ENCODE assay signal across 22 mouse cellular contexts in genomic region chrX:42781566-42781965, GRCm38 (mm10).
DNase-seq lines count a peak whose midpoint lies in the region; ATAC-seq and TF ChIP-seq lines count a peak whose summit lies in the region.
"Had no signal": no experiment of that assay in that cellular context is flagged by ENCODE, and none has a peak within 500 bp of the region (broad histone marks: within the 10 kb centered on the region; RNA-seq: fewer than 3 reads in every experiment).

No protein-coding gene starts in this region.

- no peaks in the 10 kb centered on the region for H3K4me1 ChIP-seq in forebrain, postnatal 0 days (ENCODE audit: insufficient read depth)
- H3K4me1 ChIP-seq in forebrain, embryonic 10.5 days = no peaks in the 10 kb centered on the region
- H3K4me1 ChIP-seq: embryonic facial prominence, embryonic 15.5 days; heart, embryonic 15.5 days; hindbrain, embryonic 13.5 days had no signal

- no peak for ATAC-seq in forebrain, postnatal 0 days
- ATAC-seq in frontal cortex, adult (ENCODE audit: low TSS enrichment) = no peak
- ATAC-seq: CD4-positive, CD25-positive, alpha-beta regulatory T cell, adult 4 months; intestine, embryonic 16.5 days had no signal

- H3K27ac ChIP-seq in forebrain, postnatal 0 days (ENCODE audit: low read depth, low read length) = no peak overlapping the region
- no peak overlapping the region for H3K27ac ChIP-seq in forebrain, embryonic 10.5 days
- H3K27ac ChIP-seq: embryonic facial prominence, embryonic 15.5 days; heart, adult 2 months; heart, embryonic 15.5 days; hindbrain, embryonic 13.5 days had no signal

- TF ChIP-seq CTCF in forebrain, postnatal 0 days (IDR thresholded peaks at IDR 0.05; ENCODE audit: low read depth) = no peak
- no peak for TF ChIP-seq CTCF in brain, embryonic 14.5 days (IDR thresholded peaks at IDR 0.05; ENCODE audit: borderline replicate concordance, extremely low read depth, insufficient read depth, insufficient read length)

- H3K4me2 ChIP-seq in forebrain, postnatal 0 days (ENCODE audit: low read depth) = no peak overlapping the region
- H3K4me2 ChIP-seq: embryonic facial prominence, embryonic 15.5 days; heart, embryonic 11.5 days; heart, embryonic 15.5 days; hindbrain, embryonic 13.5 days had no signal

- H3K4me3 ChIP-seq in forebrain, postnatal 0 days (ENCODE audit: low read depth, low read length) = no peak overlapping the region
- H3K4me3 ChIP-seq in forebrain, embryonic 10.5 days = no peak overlapping the region
- H3K4me3 ChIP-seq: embryonic facial prominence, embryonic 15.5 days; erythroblast, embryonic 14.5 days; heart, adult 2 months; heart, embryonic 15.5 days; hindbrain, embryonic 13.5 days had no signal

- no peaks in the 10 kb centered on the region for H3K36me3 ChIP-seq in forebrain, postnatal 0 days (ENCODE audit: insufficient read depth)
- no peaks in the 10 kb centered on the region for H3K36me3 ChIP-seq in forebrain, embryonic 10.5 days (replicated peaks)
- H3K36me3 ChIP-seq: embryonic facial prominence, embryonic 15.5 days; G1E; heart, embryonic 15.5 days; hindbrain, embryonic 13.5 days had no signal

- 39% methylated on average over 4 of the region's 4 CpGs for WGBS in forebrain, postnatal 0 days
- 59% methylated on average over 4 of the region's 4 CpGs for WGBS in forebrain, embryonic 10.5 days

- H3K9me3 ChIP-seq in forebrain, postnatal 0 days (ENCODE audit: low read length) = no peaks in the 10 kb centered on the region
- H3K9me3 ChIP-seq in forebrain, embryonic 10.5 days = no peaks in the 10 kb centered on the region
- H3K9me3 ChIP-seq: embryonic facial prominence, embryonic 15.5 days; G1E; heart, embryonic 15.5 days; hindbrain, embryonic 13.5 days had no signal

- H3K27me3 ChIP-seq in forebrain, postnatal 0 days (ENCODE audit: insufficient read depth, low read length) = no peaks in the 10 kb centered on the region
- H3K27me3 ChIP-seq in forebrain, embryonic 10.5 days (ENCODE audit: poor library complexity, severe bottlenecking) = no peaks in the 10 kb centered on the region
- H3K27me3 ChIP-seq: embryonic facial prominence, embryonic 15.5 days; heart, embryonic 15.5 days; hindbrain, embryonic 13.5 days had no signal

- H3K9ac ChIP-seq in forebrain, postnatal 0 days = no peak overlapping the region
- H3K9ac ChIP-seq: embryonic facial prominence, embryonic 15.5 days; heart, embryonic 15.5 days; hindbrain, embryonic 13.5 days had no signal

- peak; percentile 2 to 5 for DNase-seq in cerebellum, postnatal 10 days
- no peak for DNase-seq in cerebellum, postnatal 4 days (ENCODE audit: low spot score in 2 of 2)
- DNase-seq in forebrain, postnatal 0 days = peak; percentile 1
- no peak for DNase-seq in forebrain, embryonic 10.5 days (ENCODE audit: extremely low spot score, low spot score)
- DNase-seq in brain, embryonic 14.5 days (ENCODE audit: low read depth) = peak; percentile 64
- DNase-seq in adrenal gland, adult (ENCODE audit: inconsistent age in 2 of 2, low spot score in 1 of 2) = no peak
- DNase-seq: adrenal gland, postnatal 14 days; B cell, adult 2 months; cerebellum, adult 2 months; gastrocnemius, postnatal 14 days; heart, adult 2 months; heart, postnatal 14 days; kidney, adult 2 months had no signal

- no peak for TF ChIP-seq POLR2A in brain, embryonic 14.5 days (IDR thresholded peaks at IDR 0.05; ENCODE audit: borderline replicate concordance, extremely low read depth, insufficient read depth, insufficient read length, poor library complexity, severe bottlenecking)

Comparison
In these comparisons a context has a peak if more than half of its experiments do, and no peak if none do; other contexts are left out.
1. DNase-seq: peak in cerebellum, postnatal 10 days (2 of 2), forebrain, postnatal 0 days (single experiment) and brain, embryonic 14.5 days (single experiment); none in cerebellum, postnatal 4 days (0 of 2), forebrain, embryonic 10.5 days (single experiment) and adrenal gland, adult (0 of 2).